Mouse (Mus musculus): Measurements from ENCODE around the gene Rbbp5.
"Not testable (repeated sequence)": the region's sequence is repeated elsewhere in the genome, so short reads cannot be mapped to it uniquely, and the experiment has no call there.

Rbbp5 gene

GRCm38 (mm10) chr1:132476928-132477691, at the start of gene Rbbp5:
Gene Rbbp5, plus strand, starts transcription at chr1:132477365.
- DNase-seq (ENCODE audit: low spot score) = peak; percentile 70

- DNase-seq (ENCODE audit: low spot score) = no peak
These were observed 46.3 kb upstream of the Rbbp5 start for GRCm38 (mm10) chr1:132430818-132431217.

- DNase-seq (ENCODE audit: low spot score) = no peak
These were observed 45.4 kb upstream of the Rbbp5 start for GRCm38 (mm10) chr1:132431716-132432115.

GRCm38 (mm10) chr1:132433349-132433748, 43.8 kb upstream of the Rbbp5 start:
- DNase-seq (ENCODE audit: low spot score) = no peak

GRCm38 (mm10) chr1:132434032-132434431, 43.1 kb upstream of the Rbbp5 start:
- no peak for DNase-seq (ENCODE audit: low spot score)

GRCm38 (mm10) chr1:132436320-132436958, 40.7 kb upstream of the Rbbp5 start:
- DNase-seq (ENCODE audit: low spot score) = no peak

GRCm38 (mm10) chr1:132436960-132437359, 40.2 kb upstream of the Rbbp5 start:
- DNase-seq (ENCODE audit: low spot score) = no peak

- DNase-seq (ENCODE audit: low spot score) = no peak
These were observed 39.8 kb upstream of the Rbbp5 start for GRCm38 (mm10) chr1:132437389-132437788.

GRCm38 (mm10) chr1:132440896-132441435, 36.2 kb upstream of the Rbbp5 start:
- DNase-seq (ENCODE audit: low spot score) = no peak

- DNase-seq (ENCODE audit: low spot score) = no peak
These were observed 27.4 kb upstream of the Rbbp5 start for GRCm38 (mm10) chr1:132449742-132450141.

- no peak for DNase-seq (ENCODE audit: low spot score)
These were observed 12.5 kb upstream of the Rbbp5 start for GRCm38 (mm10) chr1:132464651-132465050.

GRCm38 (mm10) chr1:132468926-132469325, 8.2 kb upstream of the Rbbp5 start:
- DNase-seq (ENCODE audit: low spot score) = peak; percentile 36

- DNase-seq (ENCODE audit: low spot score) = no peak
These were observed 7.6 kb upstream of the Rbbp5 start for GRCm38 (mm10) chr1:132469519-132469918.

GRCm38 (mm10) chr1:132470031-132470430, 7.1 kb upstream of the Rbbp5 start:
- not testable (repeated sequence) for DNase-seq (ENCODE audit: low spot score)

GRCm38 (mm10) chr1:132471032-132471431, 6.1 kb upstream of the Rbbp5 start:
- DNase-seq (ENCODE audit: low spot score) = no peak

GRCm38 (mm10) chr1:132471499-132471898, 5.7 kb upstream of the Rbbp5 start:
- no peak for DNase-seq (ENCODE audit: low spot score)

- no peak for DNase-seq (ENCODE audit: low spot score)
These were observed 4.6 kb upstream of the Rbbp5 start for GRCm38 (mm10) chr1:132472537-132472936.

- DNase-seq (ENCODE audit: low spot score) = no peak
These were observed 2.7 kb upstream of the Rbbp5 start for GRCm38 (mm10) chr1:132474496-132474895.

GRCm38 (mm10) chr1:132476575-132476927, 614 bp upstream of the Rbbp5 start:
- no peak for DNase-seq (ENCODE audit: low spot score)

GRCm38 (mm10) chr1:132479438-132479837, 2.3 kb downstream of the Rbbp5 start:
- DNase-seq (ENCODE audit: low spot score) = no peak

- DNase-seq (ENCODE audit: low spot score) = no peak
These were observed 4.5 kb downstream of the Rbbp5 start for GRCm38 (mm10) chr1:132481619-132482018.

- no peak for DNase-seq (ENCODE audit: low spot score)
These were observed 6.1 kb downstream of the Rbbp5 start for GRCm38 (mm10) chr1:132483234-132483633.

GRCm38 (mm10) chr1:132483759-132484158, 6.6 kb downstream of the Rbbp5 start:
- no peak for DNase-seq (ENCODE audit: low spot score)
